Mouse (Mus musculus): ENCODE data around the gene Larp6.

DNA sequence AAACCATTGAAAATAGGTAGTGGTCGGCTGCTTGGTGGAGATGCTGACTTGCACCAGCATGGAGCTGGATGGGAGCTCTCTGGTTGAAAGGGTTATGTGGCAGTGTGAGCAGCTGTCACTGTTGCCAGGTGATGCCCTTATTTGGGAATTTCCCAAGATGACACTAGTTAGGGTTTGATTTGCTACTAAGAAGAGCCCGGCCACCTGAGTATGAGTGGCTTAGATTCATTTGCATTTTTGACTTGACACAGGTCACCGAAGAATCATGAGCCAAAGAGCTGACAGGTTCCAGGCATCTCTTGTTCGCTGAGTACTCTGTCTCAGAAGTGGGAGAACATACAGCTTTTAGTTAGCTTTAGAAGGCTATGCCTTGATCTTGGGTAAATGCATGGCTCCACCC, 72.3 kb downstream of the Larp6 start:
- TF ChIP-seq CHD2 (IDR thresholded peaks at IDR 0.05; ENCODE audit: low read depth, low read length) (no peak), HCFC1 (IDR thresholded peaks at IDR 0.05; ENCODE audit: borderline replicate concordance, insufficient read depth, low read length) (no peak), ZC3H11A (IDR thresholded peaks at IDR 0.05; ENCODE audit: borderline replicate concordance, low read depth, low read length) (no peak), MAFK (IDR thresholded peaks at IDR 0.05; ENCODE audit: insufficient read depth, low read depth, low read length) (no peak), ZNF384 (IDR thresholded peaks at IDR 0.05; ENCODE audit: low read depth, low read length) (no peak)

Data from ES-E14 (cell line).